Mouse (Mus musculus) midbrain, embryonic 13.5 days (tissue): Measurements from ENCODE around the gene Parva. TPM values are rescaled to one million over a fixed set of nuclear protein-coding genes. Genes with fewer than 3 reads are reported as not detected.

ENCODE experiments used
- ATAC-seq: fragments of 200-750 bp; cut with Nextera tagmentation; 2 replicates; pipeline ENCODE4 v1.8.0; 2017; ENCODE audit warnings: mild to moderate bottlenecking, moderate TSS enrichment, moderate library complexity
- H3K27ac ChIP-seq: fragments of 300-500 bp; sonication (generic); 2 replicates; pipeline ENCODE4 v1.5.1; 2015; ENCODE audit warnings: inconsistent platforms, mild to moderate bottlenecking, moderate library complexity
- H3K27me3 ChIP-seq: fragments of 300-500 bp; sonication (generic); 2 replicates; pipeline ENCODE4 v1.6.1; 2015; ENCODE audit warnings: mild to moderate bottlenecking, inconsistent platforms
- H3K36me3 ChIP-seq: fragments of 300-500 bp; sonication (generic); 2 replicates; pipeline ENCODE4 v1.6.1; 2015; ENCODE audit warnings: mild to moderate bottlenecking, inconsistent platforms
- H3K4me1 ChIP-seq: fragments of 300-500 bp; sonication (generic); replicated peaks from 2 replicates; pipeline ENCODE4 v1.6.1; 2015; ENCODE audit warnings: inconsistent platforms
- H3K4me2 ChIP-seq: fragments of 300-500 bp; sonication (generic); replicated peaks from 2 replicates; pipeline ENCODE4 v1.6.1; 2015; ENCODE audit warnings: moderate library complexity, mild to moderate bottlenecking, inconsistent platforms
- H3K4me3 ChIP-seq: fragments of 300-500 bp; sonication (generic); replicated peaks from 2 replicates; pipeline ENCODE4 v1.5.1; 2015; ENCODE audit warnings: mild to moderate bottlenecking, inconsistent platforms
- H3K9ac ChIP-seq: fragments of 300-500 bp; sonication (generic); replicated peaks from 2 replicates; pipeline ENCODE4 v1.6.1; 2015; ENCODE audit warnings: mild to moderate bottlenecking, inconsistent platforms
- H3K9me3 ChIP-seq: fragments of 300-500 bp; sonication (generic); 2 replicates; pipeline ENCODE4 v1.6.1; 2016; ENCODE audit warnings: mild to moderate bottlenecking, inconsistent platforms
- WGBS: fragments of 180-500 bp; shearing (Covaris S2); methylation state at CpG from one replicate; pipeline ENCODE4 v1.1.7; 2015; 5-methylcytosine and 5-hydroxymethylcytosine counted together
- polyA plus RNA-seq: library from polyadenylated mRNA; unstranded; fragments of >200 nt; fragmentation: Nextera tagmentation; extraction: Ambion mirVana; gene quantifications from 2 replicates; pipeline ENCODE4 v1.2.1, GENCODE M21; 2015

Gene Parva
- polyA plus RNA-seq, 1 experiment from 2014 or later = 30.3 TPM

DNA sequence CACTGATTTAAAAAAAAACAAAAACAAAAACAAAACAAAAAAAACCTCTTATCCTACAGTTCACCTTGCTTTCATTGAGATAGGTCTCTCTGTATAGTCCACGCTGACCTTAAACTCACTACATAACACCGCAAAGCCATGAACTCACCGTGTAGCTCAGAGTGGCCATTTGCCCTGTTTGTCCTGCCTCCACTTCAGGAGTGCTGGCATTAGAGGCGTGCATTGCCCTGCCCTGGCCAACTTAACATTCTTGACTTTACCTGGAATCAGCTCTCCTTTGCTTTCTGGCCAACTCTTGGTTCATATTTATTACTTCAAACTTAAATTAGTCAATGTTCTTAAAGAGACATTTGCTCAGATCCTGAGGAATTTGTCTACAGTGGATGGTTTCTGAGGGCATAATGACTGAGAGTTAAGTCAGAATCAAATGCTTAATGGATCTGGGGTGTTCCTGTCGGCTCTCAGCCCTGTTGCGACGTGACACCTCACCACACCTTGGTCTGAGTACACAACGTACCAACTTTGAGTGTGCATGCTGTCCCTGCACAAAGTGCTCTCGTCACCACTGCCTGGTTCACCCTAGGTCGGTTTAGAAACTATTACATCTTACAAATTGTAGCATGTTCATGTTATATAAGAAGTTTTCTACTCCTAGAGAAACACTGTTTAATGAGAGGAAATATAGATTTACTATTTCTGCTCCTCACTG, 207.4 kb downstream of the Parva start:
- H3K9me3 ChIP-seq = no peaks in the 10 kb centered on the region
- no peaks in the 10 kb centered on the region for H3K4me1 ChIP-seq
- ATAC-seq = no peak
- no peaks in the 10 kb centered on the region for H3K36me3 ChIP-seq
- no peak overlapping the region for H3K27ac ChIP-seq
- H3K9ac ChIP-seq = no peak overlapping the region
- no peaks in the 10 kb centered on the region for H3K27me3 ChIP-seq
- WGBS = 92% methylated on average over 10 of the region's 10 CpGs
- no peak overlapping the region for H3K4me3 ChIP-seq
- H3K4me2 ChIP-seq = no peak overlapping the region

DNA sequence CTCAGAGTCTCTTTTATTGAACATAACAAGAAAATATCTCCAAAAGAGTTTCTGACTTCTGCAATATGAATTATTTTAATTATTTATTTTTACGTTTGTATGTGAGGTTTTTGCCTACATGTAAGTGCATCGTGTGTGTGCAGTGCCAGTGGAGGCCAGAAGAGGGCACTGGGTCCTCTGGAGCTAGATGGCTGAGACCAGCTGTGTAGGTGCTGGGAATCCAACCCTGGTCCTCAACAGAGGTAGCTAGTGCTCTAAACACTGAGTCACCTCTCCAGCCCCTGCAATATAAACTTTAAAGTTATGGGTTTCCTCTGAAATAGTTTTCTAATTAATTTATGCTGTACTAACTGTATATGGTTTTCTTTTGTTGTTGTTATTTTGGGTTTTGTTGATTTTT, 208.6 kb downstream of the Parva start:
- no peaks in the 10 kb centered on the region for H3K9me3 ChIP-seq
- no peak overlapping the region for H3K4me3 ChIP-seq
- WGBS = 96% methylated on average over 2 of the region's 2 CpGs
- H3K4me2 ChIP-seq = no peak overlapping the region
- H3K36me3 ChIP-seq = no peaks in the 10 kb centered on the region
- H3K27me3 ChIP-seq = no peaks in the 10 kb centered on the region
- H3K4me1 ChIP-seq = no peaks in the 10 kb centered on the region
- H3K9ac ChIP-seq = no peak overlapping the region
- H3K27ac ChIP-seq = no peak overlapping the region
- no peak for ATAC-seq

Other genes with a start within 250 kb of the Parva start
- 1.5 TPM in 2 replicates for gene Mical2, start 201.6 kb upstream of the Parva start, polyA plus RNA-seq